Mouse (Mus musculus) embryonic facial prominence, embryonic 14.5 days (tissue): ENCODE measurements around the gene Rbm19. TPM values are rescaled to one million over a fixed set of nuclear protein-coding genes. Genes with fewer than 3 reads are reported as not detected.

Experiments used
- ATAC-seq: fragments of 200-750 bp; cut with Nextera tagmentation; 2 replicates; pipeline ENCODE4 v1.8.0; 2017; ENCODE audit warnings: low read depth, moderate number of reproducible peaks, moderate TSS enrichment
- DNase-seq: peaks from one replicate; pipeline ENCODE4 v3.0.0-alpha.2; 2015; ENCODE audit warnings: low spot score
- H3K27ac ChIP-seq: fragments of 300-500 bp; sonication (generic); replicated peaks from 2 replicates; pipeline ENCODE4 v1.5.1; 2014; ENCODE audit warnings: low read depth, mild to moderate bottlenecking, low read length, moderate library complexity
- H3K27me3 ChIP-seq: fragments of 300-500 bp; sonication (generic); replicated peaks from 2 replicates; pipeline ENCODE4 v1.6.1; 2014; ENCODE audit warnings: low read length; ENCODE audit not compliant: control insufficient read depth, insufficient read depth
- H3K36me3 ChIP-seq: fragments of 300-500 bp; sonication (generic); 2 replicates; pipeline ENCODE4 v1.6.1; 2014; ENCODE audit warnings: low read length, mixed read lengths; ENCODE audit not compliant: control insufficient read depth, insufficient read depth
- H3K4me1 ChIP-seq: fragments of 300-500 bp; sonication (generic); 2 replicates; pipeline ENCODE4 v1.6.1; 2014; ENCODE audit warnings: antibody characterized with exemption, low read length; ENCODE audit not compliant: control insufficient read depth, insufficient read depth
- H3K4me2 ChIP-seq: fragments of 300-500 bp; sonication (generic); 2 replicates; pipeline ENCODE4 v1.6.1; 2014; ENCODE audit warnings: low read depth, mild to moderate bottlenecking, low read length, moderate library complexity, mixed read lengths
- H3K4me3 ChIP-seq: fragments of 300-500 bp; sonication (generic); 2 replicates; pipeline ENCODE4 v1.5.1; 2014; ENCODE audit warnings: low read depth, mild to moderate bottlenecking, low read length
- H3K9ac ChIP-seq: fragments of 300-500 bp; sonication (generic); 2 replicates; pipeline ENCODE4 v1.6.1; 2014; ENCODE audit warnings: low read depth, mild to moderate bottlenecking, low read length, moderate library complexity, mixed read lengths
- H3K9me3 ChIP-seq: fragments of 300-500 bp; sonication (generic); 2 replicates; pipeline ENCODE4 v1.6.1; 2016; ENCODE audit warnings: low read length; ENCODE audit not compliant: control insufficient read depth
- WGBS: fragments of 180-500 bp; shearing (Covaris S2); extraction: QIAGEN DNeasy Blood & Tissue Kit; methylation state at CpG from one replicate; pipeline ENCODE4 v1.1.7; 2014; 5-methylcytosine and 5-hydroxymethylcytosine counted together
- polyA plus RNA-seq: library from polyadenylated mRNA; unstranded; fragments of >200 nt; fragmentation: Nextera tagmentation; extraction: Ambion mirVana; gene quantifications from 2 replicates; pipeline ENCODE4 v1.2.1, GENCODE M21; 2014

The Rbm19 gene
- polyA plus RNA-seq, 1 experiment from 2014 or later = 14.4 TPM

DNA sequence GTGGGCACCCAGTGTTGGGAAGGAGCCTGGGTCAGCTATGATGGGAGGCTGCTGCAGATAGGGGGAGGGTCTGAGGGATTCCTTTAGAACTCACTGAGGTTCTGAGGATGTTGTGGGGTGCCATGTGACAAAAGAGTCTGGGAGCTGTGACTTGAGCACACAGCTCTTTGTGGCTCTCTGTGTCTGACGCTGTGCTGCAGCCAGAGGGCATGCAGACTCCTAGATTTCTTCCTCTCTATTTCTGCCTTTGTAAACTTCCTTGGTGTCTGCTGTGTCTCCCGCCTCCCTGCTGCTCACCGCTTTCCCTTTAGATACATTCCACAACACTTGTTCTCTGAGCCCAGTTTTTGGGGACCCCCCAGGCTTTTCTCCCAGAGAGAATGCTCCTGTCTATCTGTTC, 36.9 kb downstream of the Rbm19 start:
- ATAC-seq (no peak), DNase-seq (no peak)
- H3K4me3 ChIP-seq = no peak overlapping the region
- no peaks in the 10 kb centered on the region for H3K9me3 ChIP-seq
- no peaks in the 10 kb centered on the region for H3K27me3 ChIP-seq
- 64% methylated on average over 3 of the region's 3 CpGs for WGBS
- peaks cover 14% of the 10 kb centered on the region; the same call in 1 of the 2 replicates for H3K36me3 ChIP-seq
- H3K4me1 ChIP-seq = no peaks in the 10 kb centered on the region
- no peak overlapping the region for H3K27ac ChIP-seq
- H3K9ac ChIP-seq = no peak overlapping the region
- no peak overlapping the region for H3K4me2 ChIP-seq

DNA sequence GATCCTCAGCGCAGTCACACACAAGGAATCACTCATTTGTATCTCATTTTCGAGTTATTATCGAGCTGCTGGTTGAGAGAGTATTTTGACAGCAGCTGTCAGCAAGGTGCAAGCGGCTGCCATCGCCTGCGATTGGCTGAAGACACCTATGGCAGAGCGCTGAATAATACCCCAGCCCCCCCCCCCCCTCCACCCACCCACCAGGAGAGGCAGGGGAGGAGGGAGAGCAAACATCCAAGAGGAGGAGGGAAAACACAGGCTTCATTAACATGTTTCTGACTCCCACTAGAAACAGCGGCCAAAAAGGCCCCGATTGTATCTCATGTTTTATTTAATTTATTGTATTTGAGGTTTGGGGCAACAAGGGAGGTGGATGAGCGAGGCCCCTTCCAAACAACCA, 39.4 kb downstream of the Rbm19 start:
- H3K9ac ChIP-seq = no peak overlapping the region
- no peak for ATAC-seq
- WGBS = 75% methylated on average over 10 of the region's 10 CpGs

DNA sequence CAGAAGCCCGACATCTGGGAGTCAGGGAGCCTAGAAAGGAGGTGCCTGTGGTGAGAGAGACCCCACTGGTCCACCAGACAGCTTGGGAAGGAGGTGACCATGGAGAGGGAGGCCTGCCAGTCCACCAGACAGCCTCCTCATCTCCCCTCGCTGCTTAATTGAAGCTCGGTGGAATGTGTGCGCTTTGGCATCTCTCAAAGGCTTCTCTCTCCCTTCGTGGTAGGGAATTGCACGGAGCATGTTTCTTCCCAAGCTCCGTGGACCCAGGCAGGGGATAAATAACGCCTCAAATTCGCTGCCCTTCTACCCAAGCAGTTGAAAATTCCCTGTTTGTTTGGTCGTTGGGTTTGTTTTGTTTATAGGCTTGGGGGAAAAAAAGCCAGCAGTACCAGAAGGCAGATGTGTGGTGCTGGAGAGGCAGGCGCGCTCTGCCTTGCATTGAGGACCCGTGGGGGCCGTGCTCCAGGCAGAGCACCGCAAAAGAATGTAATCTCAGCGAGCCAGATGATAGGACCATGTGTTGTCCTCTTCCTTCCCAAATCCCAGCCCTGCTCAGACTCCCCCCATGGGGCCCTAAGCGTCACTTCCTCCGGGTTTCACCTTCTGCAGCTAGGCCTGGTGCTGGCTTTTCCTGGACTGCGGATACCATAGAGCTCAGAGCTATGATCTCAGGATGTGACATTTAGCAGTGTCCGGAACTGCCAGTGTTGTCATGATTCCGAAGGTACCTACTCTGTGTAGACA, 40.1 kb downstream of the Rbm19 start:
- DNase-seq (peak; percentile 55), ATAC-seq (peak; percentile 38; the same call in 1 of the 2 replicates)
- Histone ChIP-seq H3K4me3 (no peak overlapping the region), H3K36me3 (0 out of 2 replicates have a peak, but pooled peaks cover 9% of the 10 kb centered on the region), H3K9me3 (no peaks in the 10 kb centered on the region), H3K27ac (peak overlapping the region; percentile 57), H3K9ac (no peak overlapping the region), H3K4me1 (no peaks in the 10 kb centered on the region), H3K27me3 (no peaks in the 10 kb centered on the region), H3K4me2 (peak overlapping the region; percentile 5; the same call in 1 of the 2 replicates)
- WGBS = 56% methylated on average over 21 of the region's 21 CpGs

More for the DNA sequence above, 39.4 kb downstream of the Rbm19 start:
- DNase-seq = no peak
- Histone ChIP-seq H3K27ac (no peak overlapping the region), H3K4me1 (no peaks in the 10 kb centered on the region), H3K9me3 (no peaks in the 10 kb centered on the region), H3K4me3 (no peak overlapping the region), H3K36me3 (peaks cover 9% of the 10 kb centered on the region; the same call in 1 of the 2 replicates), H3K27me3 (no peaks in the 10 kb centered on the region), H3K4me2 (no peak overlapping the region; the same call in 1 of the 2 replicates)

DNA sequence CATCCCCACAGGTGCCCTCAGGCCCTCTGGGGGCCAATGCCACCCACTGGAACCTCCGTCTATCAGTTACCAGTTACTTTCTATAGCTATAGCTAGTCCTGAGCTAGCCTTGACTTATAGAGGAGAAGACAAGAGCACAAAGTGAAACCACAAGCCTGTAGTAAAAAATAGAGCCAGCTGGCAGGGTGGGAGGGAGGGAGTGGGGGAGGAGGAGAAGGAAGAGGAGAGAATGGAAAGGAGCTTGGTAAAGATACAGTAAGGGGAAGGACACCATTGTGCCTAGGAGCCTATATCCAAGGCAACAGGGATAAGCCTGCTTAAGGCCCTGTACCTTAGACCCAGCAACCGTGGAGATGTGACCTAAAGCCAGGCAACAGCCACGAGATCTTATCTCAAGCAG, 40.9 kb downstream of the Rbm19 start:
- Histone ChIP-seq H3K36me3 (0 out of 2 replicates have a peak, but pooled peaks cover 6% of the 10 kb centered on the region), H3K9me3 (no peaks in the 10 kb centered on the region), H3K27ac (no peak overlapping the region), H3K27me3 (no peaks in the 10 kb centered on the region), H3K4me2 (no peak overlapping the region), H3K9ac (no peak overlapping the region), H3K4me1 (no peaks in the 10 kb centered on the region), H3K4me3 (no peak overlapping the region)
- DNase-seq (no peak), ATAC-seq (no peak)
- 78% methylated on average over 3 of the region's 3 CpGs for WGBS

DNA sequence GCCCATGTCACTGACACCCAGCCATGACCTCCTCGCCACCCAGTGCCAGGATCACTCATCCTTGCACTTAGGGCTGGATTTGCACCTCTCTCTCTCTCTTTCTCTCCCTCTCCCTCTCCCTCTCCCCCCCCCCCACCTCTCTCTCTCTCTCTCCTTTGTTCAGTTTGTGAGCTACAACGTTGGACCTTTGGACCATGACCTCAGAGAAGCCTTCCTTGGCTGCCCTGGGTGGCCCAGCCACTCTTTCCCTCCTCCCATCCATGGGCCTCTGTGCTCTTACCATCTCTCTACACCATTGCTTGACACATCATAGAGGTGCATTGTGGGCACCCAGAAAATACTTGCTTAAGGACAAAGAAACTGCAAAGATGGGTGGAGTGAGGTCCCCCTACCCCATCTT, 42.2 kb downstream of the Rbm19 start:
- no peak overlapping the region for H3K4me3 ChIP-seq
- no peaks in the 10 kb centered on the region for H3K4me1 ChIP-seq
- DNase-seq (no peak), ATAC-seq (no peak)
- 75% methylated on average over 2 of the region's 2 CpGs for WGBS
- H3K27me3 ChIP-seq = no peaks in the 10 kb centered on the region
- H3K4me2 ChIP-seq = no peak overlapping the region
- no peaks in the 10 kb centered on the region for H3K9me3 ChIP-seq
- H3K36me3 ChIP-seq = 0 out of 2 replicates have a peak, but pooled peaks cover 2% of the 10 kb centered on the region
- H3K27ac ChIP-seq = no peak overlapping the region
- H3K9ac ChIP-seq = no peak overlapping the region

DNA sequence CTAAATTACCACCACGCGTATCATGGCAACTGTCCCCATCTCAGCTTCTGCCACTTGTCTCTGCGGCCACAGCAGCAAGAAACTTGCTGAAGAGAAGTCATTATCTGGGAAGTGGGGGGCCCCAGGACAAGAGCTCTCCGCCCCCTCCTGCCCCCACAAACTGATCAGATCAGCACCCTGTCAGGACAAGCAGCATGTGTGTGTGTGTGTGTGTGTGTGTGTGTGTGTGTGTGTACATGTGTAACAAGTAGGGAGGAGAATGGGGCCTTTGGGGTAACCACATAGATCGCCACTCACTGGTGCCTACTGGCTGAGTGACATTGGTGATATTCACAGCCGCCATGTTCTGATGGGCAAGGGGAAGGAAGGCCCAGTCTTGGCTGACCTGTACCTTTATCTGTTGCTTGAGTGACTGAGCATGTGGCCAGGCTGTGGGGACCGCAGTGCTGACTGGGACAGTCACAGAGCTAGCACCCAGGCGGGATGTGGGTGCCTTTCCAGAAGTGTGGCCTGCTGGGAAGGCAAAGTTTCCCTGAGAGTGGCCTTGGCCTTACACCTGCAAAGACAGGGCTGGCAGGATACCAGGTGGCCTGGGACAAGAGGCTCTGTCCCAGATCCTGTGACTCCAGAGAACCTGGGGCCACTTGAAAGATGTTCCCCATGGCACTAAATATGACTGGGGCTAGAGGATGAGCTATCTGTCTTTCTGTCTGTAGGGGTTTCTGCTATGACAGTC, 44.8 kb downstream of the Rbm19 start:
- 85% methylated on average over 8 of the region's 8 CpGs for WGBS
- Histone ChIP-seq H3K4me2 (no peak overlapping the region), H3K36me3 (no peaks in the 10 kb centered on the region), H3K9me3 (no peaks in the 10 kb centered on the region), H3K9ac (no peak overlapping the region), H3K27me3 (no peaks in the 10 kb centered on the region), H3K4me1 (no peaks in the 10 kb centered on the region), H3K4me3 (no peak overlapping the region), H3K27ac (no peak overlapping the region)
- no peak for ATAC-seq
- no peak for DNase-seq

DNA sequence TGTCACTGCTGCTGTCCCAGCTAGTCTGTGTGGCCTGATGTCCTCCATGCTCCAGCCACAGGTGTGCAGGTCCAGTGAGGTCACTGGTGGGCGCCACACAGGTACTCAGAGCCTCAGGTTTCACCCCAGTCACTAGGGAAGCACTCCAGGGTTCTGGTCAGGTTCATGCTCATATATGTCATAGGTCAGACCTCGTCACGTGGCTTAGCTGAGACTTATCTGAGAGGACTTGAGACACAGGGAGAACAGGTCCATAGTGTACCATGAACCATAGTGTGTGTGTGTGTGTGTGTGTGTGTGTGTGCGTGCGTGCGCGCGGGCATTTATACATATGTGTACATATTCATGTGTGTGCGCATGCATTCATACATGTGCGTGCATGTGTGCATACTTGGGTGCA, 46.4 kb downstream of the Rbm19 start:
- DNase-seq (no peak), ATAC-seq (no peak)
- H3K9me3 ChIP-seq = no peaks in the 10 kb centered on the region
- H3K36me3 ChIP-seq = no peaks in the 10 kb centered on the region
- no peaks in the 10 kb centered on the region for H3K4me1 ChIP-seq
- H3K4me2 ChIP-seq = no peak overlapping the region
- H3K4me3 ChIP-seq = no peak overlapping the region
- no peak overlapping the region for H3K27ac ChIP-seq
- H3K9ac ChIP-seq = no peak overlapping the region
- WGBS = 93% methylated on average over 10 of the region's 10 CpGs
- H3K27me3 ChIP-seq = no peaks in the 10 kb centered on the region

DNA sequence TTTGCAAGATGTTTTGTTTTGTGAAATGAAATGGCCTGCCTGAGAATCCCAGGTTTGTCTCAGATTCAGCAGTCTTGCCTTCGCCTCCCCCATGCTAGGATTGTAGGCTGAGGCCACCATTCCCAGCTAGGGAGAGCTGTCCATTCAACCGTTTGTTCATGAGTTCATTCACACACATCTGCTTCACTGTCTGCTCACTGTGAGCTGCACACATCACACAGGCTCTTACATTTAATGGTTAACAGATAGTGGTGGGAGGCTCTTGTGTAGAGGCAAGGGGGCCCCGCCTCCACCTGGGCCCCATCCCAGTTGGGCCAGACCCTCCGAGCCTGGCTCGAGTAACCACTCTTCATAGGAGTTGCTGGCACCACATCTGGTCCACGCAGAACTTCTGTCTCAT, 47.2 kb downstream of the Rbm19 start:
- 59% methylated on average over 6 of the region's 6 CpGs for WGBS
- Histone ChIP-seq H3K4me2 (no peak overlapping the region), H3K27ac (no peak overlapping the region), H3K4me3 (no peak overlapping the region), H3K27me3 (no peaks in the 10 kb centered on the region), H3K4me1 (no peaks in the 10 kb centered on the region), H3K36me3 (no peaks in the 10 kb centered on the region), H3K9me3 (no peaks in the 10 kb centered on the region), H3K9ac (no peak overlapping the region)
- no peak for DNase-seq
- ATAC-seq = no peak
